Mouse (Mus musculus) neural tube, embryonic 13.5 days (tissue): ENCODE data around the gene Apoc3. TPM values are rescaled to one million over a fixed set of nuclear protein-coding genes. Genes with fewer than 3 reads are reported as not detected.

Source experiments
- ATAC-seq: fragments of 200-750 bp; cut with Nextera tagmentation; 2 replicates; pipeline ENCODE4 v1.8.0; 2017; ENCODE audit warnings: low read depth, mild to moderate bottlenecking, moderate TSS enrichment, moderate library complexity
- H3K27ac ChIP-seq: fragments of 300-500 bp; sonication (generic); replicated peaks from 2 replicates; pipeline ENCODE4 v1.5.1; 2015; ENCODE audit warnings: moderate library complexity, mild to moderate bottlenecking, inconsistent platforms
- H3K27me3 ChIP-seq: fragments of 300-500 bp; sonication (generic); 2 replicates; pipeline ENCODE4 v1.6.1; 2015; ENCODE audit warnings: mild to moderate bottlenecking, inconsistent platforms
- H3K36me3 ChIP-seq: fragments of 300-500 bp; sonication (generic); 2 replicates; pipeline ENCODE4 v1.6.1; 2015; ENCODE audit warnings: mild to moderate bottlenecking, inconsistent platforms
- H3K4me1 ChIP-seq: fragments of 300-500 bp; sonication (generic); replicated peaks from 2 replicates; pipeline ENCODE4 v1.6.1; 2015; ENCODE audit warnings: inconsistent platforms
- H3K4me2 ChIP-seq: fragments of 300-500 bp; sonication (generic); 2 replicates; pipeline ENCODE4 v1.6.1; 2015; ENCODE audit warnings: inconsistent platforms, mild to moderate bottlenecking, moderate library complexity
- H3K4me3 ChIP-seq: fragments of 300-500 bp; sonication (generic); 2 replicates; pipeline ENCODE4 v1.5.1; 2015; ENCODE audit warnings: mild to moderate bottlenecking, inconsistent platforms
- H3K9ac ChIP-seq: fragments of 300-500 bp; sonication (generic); 2 replicates; pipeline ENCODE4 v1.6.1; 2015; ENCODE audit warnings: moderate library complexity, mild to moderate bottlenecking, inconsistent platforms
- H3K9me3 ChIP-seq: fragments of 300-500 bp; sonication (generic); 2 replicates; pipeline ENCODE4 v1.6.1; 2016; ENCODE audit warnings: inconsistent platforms
- WGBS: fragments of 180-500 bp; shearing (Covaris S2); methylation state at CpG from one replicate; pipeline ENCODE4 v1.1.7; 2015; 5-methylcytosine and 5-hydroxymethylcytosine counted together
- polyA plus RNA-seq: library from polyadenylated mRNA; unstranded; fragments of >200 nt; fragmentation: Nextera tagmentation; extraction: Ambion mirVana; gene quantifications from 2 replicates; pipeline ENCODE4 v1.2.1, GENCODE M21; 2015

Apoc3 gene
- polyA plus RNA-seq = not detected in 2 replicates

GRCm38 (mm10) chr9:46235596-46235648 lies at the start of gene Apoc3:
Gene Apoc3 (minus strand): TSS chr9:46235636.
- peaks cover 6% of the 10 kb centered on the region; the same call in 1 of the 2 replicates for H3K4me1 ChIP-seq
- no peak within 1 kb of the TSS for H3K4me2 ChIP-seq
- H3K27me3 ChIP-seq = peaks cover 5% of the 10 kb centered on the region; the same call in 1 of the 2 replicates
- no peak within 1 kb of the TSS for H3K27ac ChIP-seq
- ATAC-seq = no peak
- H3K36me3 ChIP-seq = no peaks in the 10 kb centered on the region
- no peak within 1 kb of the TSS for H3K9ac ChIP-seq
- H3K4me3 ChIP-seq = no peak within 1 kb of the TSS
- no peaks in the 10 kb centered on the region for H3K9me3 ChIP-seq

GRCm38 (mm10) chr9:46282631-46283436 lies 47.4 kb upstream of the Apoc3 start, which contains the start of gene Bud13:
Gene Bud13 (plus strand): TSS chr9:46283008.
- Histone ChIP-seq H3K9me3 (no peaks in the 10 kb centered on the region), H3K4me3 (peak within 1 kb of the TSS; percentile 89), H3K4me1 (peaks cover 21% of the 10 kb centered on the region), H3K9ac (peak within 1 kb of the TSS; percentile 87), H3K27ac (peak within 1 kb of the TSS; percentile 86), H3K4me2 (peak within 1 kb of the TSS; percentile 70), H3K36me3 (peaks cover 60% of the 10 kb centered on the region), H3K27me3 (no peaks in the 10 kb centered on the region)
- WGBS = under 1% methylated on average over 55 of the region's 55 CpGs
- ATAC-seq = peak; percentile 93

- no peak overlapping the region for H3K4me3 ChIP-seq
These were observed 39.1 kb upstream of the Apoc3 start for GRCm38 (mm10) chr9:46274494-46274893.

GRCm38 (mm10) chr9:46272677-46273454 lies 37.4 kb upstream of the Apoc3 start, which contains the start of gene Zpr1:
Gene Zpr1 (plus strand): TSS chr9:46273064.
- peaks cover 14% of the 10 kb centered on the region for H3K4me1 ChIP-seq
- peaks cover 36% of the 10 kb centered on the region for H3K36me3 ChIP-seq
- H3K4me2 ChIP-seq = peak within 1 kb of the TSS; percentile 90
- ATAC-seq = peak; percentile 98
- H3K27me3 ChIP-seq = peaks cover 27% of the 10 kb centered on the region
- peak within 1 kb of the TSS; percentile 77 for H3K9ac ChIP-seq
- 5% methylated on average over 45 of the region's 45 CpGs for WGBS
- H3K9me3 ChIP-seq = no peaks in the 10 kb centered on the region
- peak within 1 kb of the TSS; percentile 57 for H3K27ac ChIP-seq
- peak within 1 kb of the TSS; percentile 76 for H3K4me3 ChIP-seq

More at GRCm38 (mm10) chr9:46274494-46274893, 39.1 kb upstream of the Apoc3 start:
- no peak overlapping the region for H3K27ac ChIP-seq
- peaks cover 14% of the 10 kb centered on the region for H3K4me1 ChIP-seq
- H3K9ac ChIP-seq = no peak overlapping the region
- H3K27me3 ChIP-seq = peaks cover 21% of the 10 kb centered on the region
- no peaks in the 10 kb centered on the region for H3K9me3 ChIP-seq
- H3K4me2 ChIP-seq = peak overlapping the region; percentile 90
- no peak for ATAC-seq
- WGBS = 93% methylated on average over 9 of the region's 9 CpGs
- peaks cover 50% of the 10 kb centered on the region for H3K36me3 ChIP-seq

GRCm38 (mm10) chr9:46272070-46272469 lies 36.6 kb upstream of the Apoc3 start:
- H3K4me2 ChIP-seq = peak overlapping the region; percentile 90; the same call in 1 of the 2 replicates

GRCm38 (mm10) chr9:46270782-46271181 lies 35.3 kb upstream of the Apoc3 start:
- ATAC-seq = no peak
- Histone ChIP-seq H3K27me3 (peaks cover 33% of the 10 kb centered on the region), H3K36me3 (peaks cover 15% of the 10 kb centered on the region), H3K4me2 (no peak overlapping the region), H3K4me3 (no peak overlapping the region), H3K9me3 (no peaks in the 10 kb centered on the region), H3K9ac (no peak overlapping the region), H3K4me1 (peaks cover 14% of the 10 kb centered on the region), H3K27ac (no peak overlapping the region)
- WGBS = 91% methylated on average over 4 of the region's 4 CpGs

More at GRCm38 (mm10) chr9:46272070-46272469, 36.6 kb upstream of the Apoc3 start:
- Histone ChIP-seq H3K9me3 (no peaks in the 10 kb centered on the region), H3K27me3 (peaks cover 33% of the 10 kb centered on the region), H3K36me3 (peaks cover 28% of the 10 kb centered on the region), H3K27ac (no peak overlapping the region), H3K4me3 (no peak overlapping the region), H3K4me1 (peaks cover 14% of the 10 kb centered on the region), H3K9ac (no peak overlapping the region)
- no peak for ATAC-seq
- 90% methylated on average over 9 of the region's 9 CpGs for WGBS

- H3K4me3 ChIP-seq = no peak overlapping the region
- H3K27ac ChIP-seq = no peak overlapping the region
- ATAC-seq = no peak
- WGBS = 79% methylated on average over 5 of the region's 5 CpGs
- peaks cover 8% of the 10 kb centered on the region for H3K4me1 ChIP-seq
- no peak overlapping the region for H3K9ac ChIP-seq
- no peaks in the 10 kb centered on the region for H3K9me3 ChIP-seq
- H3K27me3 ChIP-seq = peaks cover 33% of the 10 kb centered on the region
- H3K4me2 ChIP-seq = no peak overlapping the region
- H3K36me3 ChIP-seq = no peaks in the 10 kb centered on the region
These were observed 33.7 kb upstream of the Apoc3 start for GRCm38 (mm10) chr9:46269125-46269524.

- Histone ChIP-seq H3K9me3 (no peaks in the 10 kb centered on the region), H3K27ac (no peak within 1 kb of the TSS), H3K4me3 (no peak within 1 kb of the TSS), H3K9ac (no peak within 1 kb of the TSS), H3K36me3 (no peaks in the 10 kb centered on the region), H3K4me2 (no peak within 1 kb of the TSS), H3K27me3 (peaks cover 33% of the 10 kb centered on the region), H3K4me1 (peaks cover under 1% of the 10 kb centered on the region)
- ATAC-seq = no peak
- 59% methylated on average over 7 of the region's 7 CpGs for WGBS
These were observed 33.0 kb upstream of the Apoc3 start, which contains the start of gene Apoa5 for GRCm38 (mm10) chr9:46268343-46268873. Gene Apoa5 (plus strand): TSS chr9:46268633.

GRCm38 (mm10) chr9:46261131-46261530 lies 25.7 kb upstream of the Apoc3 start:
- no peaks in the 10 kb centered on the region for H3K27me3 ChIP-seq
- no peaks in the 10 kb centered on the region for H3K36me3 ChIP-seq
- H3K4me1 ChIP-seq = no peaks in the 10 kb centered on the region
- no peak overlapping the region for H3K9ac ChIP-seq
- H3K9me3 ChIP-seq = no peaks in the 10 kb centered on the region
- 90% methylated on average over 7 of the region's 7 CpGs for WGBS
- no peak overlapping the region for H3K4me3 ChIP-seq
- ATAC-seq = no peak
- no peak overlapping the region for H3K27ac ChIP-seq
- H3K4me2 ChIP-seq = no peak overlapping the region

GRCm38 (mm10) chr9:46259111-46259510 lies 23.7 kb upstream of the Apoc3 start:
- H3K36me3 ChIP-seq = no peaks in the 10 kb centered on the region
- H3K4me1 ChIP-seq = no peaks in the 10 kb centered on the region
- 89% methylated on average over 6 of the region's 6 CpGs for WGBS
- no peak overlapping the region for H3K4me2 ChIP-seq
- ATAC-seq = no peak
- H3K27ac ChIP-seq = no peak overlapping the region
- no peak overlapping the region for H3K9ac ChIP-seq
- no peaks in the 10 kb centered on the region for H3K9me3 ChIP-seq
- no peak overlapping the region for H3K4me3 ChIP-seq
- no peaks in the 10 kb centered on the region for H3K27me3 ChIP-seq

GRCm38 (mm10) chr9:46257546-46257945 lies 22.1 kb upstream of the Apoc3 start:
- no peak overlapping the region for H3K4me3 ChIP-seq
- H3K9ac ChIP-seq = no peak overlapping the region
- no peaks in the 10 kb centered on the region for H3K27me3 ChIP-seq
- no peaks in the 10 kb centered on the region for H3K4me1 ChIP-seq
- H3K9me3 ChIP-seq = no peaks in the 10 kb centered on the region
- H3K4me2 ChIP-seq = no peak overlapping the region
- no peak overlapping the region for H3K27ac ChIP-seq
- WGBS = 89% methylated on average over 3 of the region's 3 CpGs
- no peak for ATAC-seq
- no peaks in the 10 kb centered on the region for H3K36me3 ChIP-seq

GRCm38 (mm10) chr9:46256658-46257385 lies 21.4 kb upstream of the Apoc3 start:
- Histone ChIP-seq H3K36me3 (no peaks in the 10 kb centered on the region), H3K9ac (no peak overlapping the region), H3K4me2 (no peak overlapping the region), H3K9me3 (no peaks in the 10 kb centered on the region), H3K4me3 (no peak overlapping the region), H3K4me1 (no peaks in the 10 kb centered on the region), H3K27me3 (no peaks in the 10 kb centered on the region), H3K27ac (no peak overlapping the region)
- no peak for ATAC-seq
- 89% methylated on average over 10 of the region's 10 CpGs for WGBS
